Mouse (Mus musculus) kidney, adult 2 months (tissue): ENCODE results near the gene Gatad2a. TPM values are rescaled to one million over a fixed set of nuclear protein-coding genes. Genes with fewer than 3 reads are reported as not detected.
"Not testable (repeated sequence)": the region's sequence is repeated elsewhere in the genome, so short reads cannot be mapped to it uniquely, and the experiment has no call there.

Experiments used
- DNase-seq: peaks from one replicate; pipeline ENCODE4 v3.0.0; 2021
- H3K27ac ChIP-seq: fragments of 200-500 bp; 2 replicates; pipeline ENCODE4 v1.5.1; 2012; ENCODE audit warnings: low read depth, low read length, control low read depth, inconsistent platforms; ENCODE audit not compliant: insufficient read depth
- H3K27me3 ChIP-seq: fragments of 200-500 bp; replicated peaks from 2 replicates; pipeline ENCODE4 v1.6.1; 2012; ENCODE audit warnings: mild to moderate bottlenecking, moderate library complexity, low read length, inconsistent platforms; ENCODE audit not compliant: control insufficient read depth, insufficient read depth
- H3K36me3 ChIP-seq: fragments of 200-500 bp; 2 replicates; pipeline ENCODE4 v1.6.1; 2012; ENCODE audit warnings: mild to moderate bottlenecking, moderate library complexity, low read length, inconsistent platforms; ENCODE audit not compliant: control insufficient read depth, insufficient read depth
- H3K4me1 ChIP-seq: fragments of 200-500 bp; 2 replicates; pipeline ENCODE4 v1.6.1; 2011; ENCODE audit warnings: low read length; ENCODE audit not compliant: control insufficient read depth, insufficient read depth
- H3K4me3 ChIP-seq: fragments of 200-500 bp; 2 replicates; pipeline ENCODE4 v1.5.1; 2011; ENCODE audit warnings: mild to moderate bottlenecking, low read depth, low read length, control low read depth; ENCODE audit not compliant: insufficient read depth
- CTCF ChIP-seq: fragments of 200-500 bp; conservative IDR thresholded peaks from 2 replicates; pipeline ENCODE4 v1.5.1; 2011; ENCODE audit warnings: low read depth, mild to moderate bottlenecking, control low read depth, low read length, moderate library complexity, mixed read lengths; ENCODE audit not compliant: insufficient read depth, insufficient read length
- POLR2A ChIP-seq: fragments of 200-500 bp; IDR thresholded peaks from one replicate; pipeline ENCODE4 v1.6.1; 2011; ENCODE audit warnings: low read depth, low read length, control low read depth
- WGBS: fragments of 180-500 bp; shearing (Covaris S2); methylation state at CpG from one replicate; pipeline ENCODE4 v1.1.7; 2018; 5-methylcytosine and 5-hydroxymethylcytosine counted together
- polyA plus RNA-seq: library from polyadenylated mRNA; depleted of rRNA; stranded (reverse); fragments of >200 nt; gene quantifications from 2 replicates; pipeline ENCODE4 v1.2.3, GENCODE M21; 2012

Gatad2a gene
- polyA plus RNA-seq, 1 experiment, result 60.9 TPM

DNA sequence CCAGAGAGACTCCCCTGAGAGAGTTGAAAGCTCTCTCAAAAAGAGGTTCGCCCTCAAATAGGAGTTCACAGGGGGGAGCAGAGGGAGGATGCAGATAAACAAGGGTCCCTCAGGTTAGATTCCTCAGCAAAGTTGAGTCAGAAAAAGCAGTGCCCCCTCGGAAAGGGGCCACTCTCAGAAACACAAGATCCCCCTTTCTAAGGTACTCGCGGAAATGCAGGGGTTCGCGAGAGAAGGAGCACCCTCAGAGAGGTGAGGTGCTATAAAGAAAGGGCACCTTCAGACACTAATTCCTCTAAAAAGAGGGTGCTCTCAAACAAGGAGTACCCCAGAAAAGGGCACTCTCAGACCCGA is 785 bp downstream of the Gatad2a start:
- Histone ChIP-seq H3K4me3 (peak overlapping the region; percentile 81), H3K4me1 (peaks cover 15% of the 10 kb centered on the region; the same call in 1 of the 2 replicates), H3K27me3 (no peaks in the 10 kb centered on the region), H3K36me3 (no peaks in the 10 kb centered on the region), H3K27ac (peak overlapping the region; percentile 64)
- 2% methylated on average over 7 of the region's 7 CpGs for WGBS
- DNase-seq, result no peak
- TF ChIP-seq CTCF (no peak), POLR2A (no peak)

- not testable (repeated sequence) for H3K27me3 ChIP-seq, DNase-seq, H3K36me3 ChIP-seq, H3K27ac ChIP-seq, H3K4me1 ChIP-seq, H3K4me3 ChIP-seq
- WGBS, result 94% methylated on average over 7 of the region's 7 CpGs
These were observed 7.2 kb downstream of the Gatad2a start for GRCm38 (mm10) chr8:69988936-69989335.

- peaks cover 3% of the 10 kb centered on the region for H3K4me1 ChIP-seq
- H3K4me3 ChIP-seq, result no peak overlapping the region
- no peak for DNase-seq
- no peak for TF ChIP-seq POLR2A
- TF ChIP-seq CTCF, result no peak
- peak overlapping the region; percentile 60 for H3K27ac ChIP-seq
- H3K36me3 ChIP-seq, result no peaks in the 10 kb centered on the region
- no peaks in the 10 kb centered on the region for H3K27me3 ChIP-seq
These were observed 8.4 kb downstream of the Gatad2a start for GRCm38 (mm10) chr8:69987744-69988143.

GRCm38 (mm10) chr8:69984876-69985553 is 11.2 kb downstream of the Gatad2a start:
- Histone ChIP-seq H3K27me3 (no peaks in the 10 kb centered on the region), H3K36me3 (no peaks in the 10 kb centered on the region), H3K27ac (no peak overlapping the region), H3K4me1 (peaks cover 3% of the 10 kb centered on the region; the same call in 1 of the 2 replicates), H3K4me3 (no peak overlapping the region)
- TF ChIP-seq CTCF (no peak), POLR2A (no peak)
- WGBS, result 73% methylated on average over 2 of the region's 2 CpGs
- no peak for DNase-seq

DNA sequence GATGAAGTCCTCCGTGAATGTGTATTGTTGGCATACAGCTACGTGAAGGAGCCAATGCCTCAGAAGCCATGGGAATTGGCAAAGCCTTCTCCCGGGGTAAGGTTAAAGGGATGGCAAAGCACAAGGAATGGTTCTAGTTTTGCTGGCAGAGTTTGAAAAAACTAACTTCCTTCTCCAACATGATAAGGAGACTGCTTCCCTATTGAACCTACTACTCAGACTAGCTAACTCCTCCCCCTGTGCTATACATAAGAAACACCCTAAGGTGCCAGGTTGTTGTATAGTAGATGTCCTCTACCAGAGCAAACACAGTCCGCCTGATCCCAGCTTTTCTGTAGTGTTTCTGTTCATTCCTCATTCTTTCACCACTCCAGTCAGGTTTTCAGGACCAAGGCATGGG is 17.7 kb downstream of the Gatad2a start:
- H3K36me3 ChIP-seq, result no peaks in the 10 kb centered on the region
- H3K27me3 ChIP-seq, result no peaks in the 10 kb centered on the region
- no peak overlapping the region for H3K27ac ChIP-seq
- DNase-seq, result no peak
- WGBS, result 89% methylated on average over 4 of the region's 4 CpGs
- peaks cover 8% of the 10 kb centered on the region; the same call in 1 of the 2 replicates for H3K4me1 ChIP-seq
- H3K4me3 ChIP-seq, result no peak overlapping the region
- TF ChIP-seq POLR2A (no peak), CTCF (no peak)

GRCm38 (mm10) chr8:69974806-69975205 is 21.4 kb downstream of the Gatad2a start:
- Histone ChIP-seq H3K27ac (peak overlapping the region; percentile 88), H3K4me1 (peaks cover 36% of the 10 kb centered on the region), H3K4me3 (peak overlapping the region; percentile 80), H3K36me3 (no peaks in the 10 kb centered on the region), H3K27me3 (no peaks in the 10 kb centered on the region)
- peak; percentile 65 for DNase-seq
- 26% methylated on average over 5 of the region's 5 CpGs for WGBS
- TF ChIP-seq CTCF (no peak), POLR2A (no peak)

DNA sequence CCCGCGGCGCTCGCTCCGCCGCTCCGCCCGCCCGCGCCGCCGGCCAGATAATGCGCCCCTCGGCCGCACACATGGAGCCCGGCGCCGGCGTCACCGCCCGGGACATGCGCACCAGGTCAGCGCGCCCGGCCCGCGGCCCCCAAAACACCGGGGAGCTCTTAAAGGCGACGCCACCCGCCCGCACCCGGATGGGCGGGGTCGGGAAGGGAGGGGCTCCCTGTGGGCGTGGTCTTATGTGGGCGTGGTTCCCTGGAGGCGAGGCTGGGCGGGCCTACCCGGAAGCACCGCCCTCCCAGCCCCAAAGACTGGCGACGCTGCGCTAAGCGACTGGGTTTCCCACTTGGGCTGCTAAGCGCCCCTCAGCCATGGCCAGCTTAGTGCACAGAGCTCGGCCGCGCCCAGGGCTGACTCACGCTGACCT is 22.0 kb downstream of the Gatad2a start:
- H3K27me3 ChIP-seq, result no peaks in the 10 kb centered on the region
- peak; percentile 97 for DNase-seq
- H3K36me3 ChIP-seq, result no peaks in the 10 kb centered on the region
- H3K4me3 ChIP-seq, result peak overlapping the region; percentile 80
- H3K27ac ChIP-seq, result peak overlapping the region; percentile 88
- WGBS, result under 1% methylated on average over 50 of the region's 50 CpGs
- TF ChIP-seq CTCF (no peak), POLR2A (peak; percentile 51)
- peaks cover 41% of the 10 kb centered on the region for H3K4me1 ChIP-seq
